Mouse (Mus musculus) MEL (cell line): Measurements from ENCODE around the gene Crebzf. TPM values are rescaled to one million over a fixed set of nuclear protein-coding genes. Genes with fewer than 3 reads are reported as not detected.

ENCODE experiments used
- DNase-seq: peaks from one replicate; pipeline ENCODE4 v3.0.0; 2011; ENCODE audit warnings: low read depth, low spot score
- H3K27ac ChIP-seq: 2 replicates; pipeline ENCODE4 v1.5.1; 2012; ENCODE audit warnings: low read depth, mild to moderate bottlenecking, control low read depth, low read length, moderate library complexity; ENCODE audit not compliant: control insufficient read depth
- H3K27me3 ChIP-seq, 2 experiments: fragments of 150-350 bp in 1 of 2; sonication (generic) in 1 of 2; 2 replicates each; pipeline ENCODE4 v1.6.1; 2012; ENCODE audit warnings: low read length in 2 of 2, mild to moderate bottlenecking in 2 of 2, improper control_type of control experiment in 1 of 2, moderate library complexity in 1 of 2; ENCODE audit not compliant: insufficient read depth in 2 of 2, control insufficient read depth in 1 of 2
- H3K36me3 ChIP-seq, 2 experiments: 2 replicates each; pipeline ENCODE4 v1.6.1; 2012 to 2014; ENCODE audit warnings: low read length in 2 of 2, improper control_type of control experiment in 1 of 2, inconsistent platforms in 1 of 2, mild to moderate bottlenecking in 1 of 2; ENCODE audit not compliant: insufficient read depth in 2 of 2, control insufficient read depth in 1 of 2
- H3K4me1 ChIP-seq, 2 experiments: fragments of 150-350 bp in 1 of 2; sonication (generic) in 1 of 2; 2 replicates each; pipeline ENCODE4 v1.6.1; 2012; ENCODE audit warnings: low read length in 2 of 2, improper control_type of control experiment in 1 of 2, mild to moderate bottlenecking in 1 of 2; ENCODE audit not compliant: insufficient read depth in 2 of 2, control insufficient read depth in 1 of 2
- H3K4me3 ChIP-seq, 2 experiments: fragments of 150-350 bp in 1 of 2; sonication (generic) in 1 of 2; 2 replicates each; pipeline ENCODE4 v1.5.1; 2012; ENCODE audit warnings: low read depth in 2 of 2, low read length in 2 of 2, mild to moderate bottlenecking in 2 of 2, moderate library complexity in 2 of 2, control low read depth in 1 of 2, improper control_type of control experiment in 1 of 2; ENCODE audit not compliant: control insufficient read depth in 1 of 2, insufficient read depth in 1 of 2
- H3K79me2 ChIP-seq: 2 replicates; pipeline ENCODE4 v1.6.1; 2012; ENCODE audit warnings: mild to moderate bottlenecking, low read length, moderate library complexity; ENCODE audit not compliant: control insufficient read depth, poor library complexity, insufficient read depth
- H3K9ac ChIP-seq: 2 replicates; pipeline ENCODE4 v1.6.1; 2012; ENCODE audit warnings: low read depth, mild to moderate bottlenecking, control low read depth, low read length, moderate library complexity; ENCODE audit not compliant: control insufficient read depth, poor library complexity, severe bottlenecking
- H3K9me3 ChIP-seq: fragments of 150-350 bp; sonication (generic); replicated peaks from 2 replicates; pipeline ENCODE4 v1.6.1; 2012; ENCODE audit warnings: mild to moderate bottlenecking, low read length, improper control_type of control experiment, moderate library complexity; ENCODE audit not compliant: insufficient read depth
- BHLHE40 ChIP-seq: IDR thresholded peaks from 2 replicates; pipeline ENCODE4 v1.6.1; 2012; ENCODE audit warnings: low read depth, mild to moderate bottlenecking, inconsistent platforms, low read length, improper control_type of control experiment, borderline replicate concordance
- CHD1 ChIP-seq: IDR thresholded peaks from 2 replicates; pipeline ENCODE4 v1.6.1; 2012; ENCODE audit warnings: low read depth, mild to moderate bottlenecking, inconsistent platforms, low read length, improper control_type of control experiment
- CHD2 ChIP-seq: IDR thresholded peaks from 2 replicates; pipeline ENCODE4 v1.6.1; 2011; ENCODE audit warnings: low read length, improper control_type of control experiment
- CTCF ChIP-seq, 3 experiments: IDR thresholded peaks in 2 of 3; conservative IDR thresholded peaks in 1 of 3; 2 replicates each; pipeline ENCODE4 v1.5.1; 2011 to 2012; ENCODE audit warnings: low read length in 3 of 3, low read depth in 2 of 3, mild to moderate bottlenecking in 2 of 3, improper control_type of control experiment in 1 of 3, inconsistent platforms in 1 of 3, mixed read lengths in 1 of 3, moderate library complexity in 1 of 3; ENCODE audit not compliant: control insufficient read depth in 1 of 3, insufficient read depth in 1 of 3, poor library complexity in 1 of 3, severe bottlenecking in 1 of 3
- ELF1 ChIP-seq: IDR thresholded peaks from 2 replicates; pipeline ENCODE4 v1.6.1; 2014; ENCODE audit warnings: low read depth, mild to moderate bottlenecking, inconsistent platforms, low read length, improper control_type of control experiment, moderate library complexity
- EP300 ChIP-seq, 2 experiments: IDR thresholded peaks; 2 replicates each; pipeline ENCODE4 v1.6.1; 2011; ENCODE audit warnings: improper control_type of control experiment in 2 of 2, low read length in 2 of 2, low read depth in 1 of 2, mild to moderate bottlenecking in 1 of 2
- ETS1 ChIP-seq: IDR thresholded peaks from 2 replicates; pipeline ENCODE4 v1.6.1; 2012; ENCODE audit warnings: low read depth, mild to moderate bottlenecking, inconsistent platforms, low read length, improper control_type of control experiment, moderate library complexity
- GATA1 ChIP-seq: IDR thresholded peaks from 2 replicates; pipeline ENCODE4 v1.6.1; 2011; ENCODE audit warnings: low read depth, low read length, improper control_type of control experiment
- HCFC1 ChIP-seq: IDR thresholded peaks from 2 replicates; pipeline ENCODE4 v1.6.1; 2012; ENCODE audit warnings: low read depth, mild to moderate bottlenecking, inconsistent platforms, low read length, improper control_type of control experiment, moderate library complexity
- JUND ChIP-seq: IDR thresholded peaks from 2 replicates; pipeline ENCODE4 v1.6.1; 2011; ENCODE audit warnings: low read depth, mild to moderate bottlenecking, improper control_type of control experiment, low read length
- KAT2A ChIP-seq: conservative IDR thresholded peaks from 2 replicates; pipeline ENCODE4 v1.6.1; 2012; ENCODE audit warnings: low read depth, low read length, improper control_type of control experiment, inconsistent platforms
- MAX ChIP-seq: IDR thresholded peaks from 2 replicates; pipeline ENCODE4 v1.6.1; 2011; ENCODE audit warnings: low read length, improper control_type of control experiment
- MAZ ChIP-seq: IDR thresholded peaks from 2 replicates; pipeline ENCODE4 v1.6.1; 2012; ENCODE audit warnings: low read depth, mild to moderate bottlenecking, inconsistent platforms, low read length, improper control_type of control experiment
- MEF2A ChIP-seq: IDR thresholded peaks from 2 replicates; pipeline ENCODE4 v1.6.1; 2014; ENCODE audit warnings: low read depth, mild to moderate bottlenecking, inconsistent platforms, low read length, improper control_type of control experiment; ENCODE audit not compliant: poor library complexity, insufficient replicate concordance, severe bottlenecking; ENCODE audit errors: extremely low read depth
- MXI1 ChIP-seq: IDR thresholded peaks from 2 replicates; pipeline ENCODE4 v1.6.1; 2011; ENCODE audit warnings: mild to moderate bottlenecking, low read depth, low read length, improper control_type of control experiment
- MYB ChIP-seq: IDR thresholded peaks from 2 replicates; pipeline ENCODE4 v1.6.1; 2011; ENCODE audit warnings: mild to moderate bottlenecking, low read depth, low read length, improper control_type of control experiment
- NELFE ChIP-seq: IDR thresholded peaks from 2 replicates; pipeline ENCODE4 v1.6.1; 2011; ENCODE audit warnings: low read depth, low read length, improper control_type of control experiment
- NRF1 ChIP-seq: IDR thresholded peaks from 2 replicates; pipeline ENCODE4 v1.6.1; 2014; ENCODE audit warnings: low read depth, mild to moderate bottlenecking, inconsistent platforms, low read length, improper control_type of control experiment, moderate library complexity; ENCODE audit not compliant: poor library complexity, insufficient read depth, severe bottlenecking
- POLR2A ChIP-seq, 2 experiments: IDR thresholded peaks; 2 replicates each; pipeline ENCODE4 v1.6.1; 2011 to 2012; ENCODE audit warnings: low read length in 2 of 2, mild to moderate bottlenecking in 2 of 2, control low read depth in 1 of 2, improper control_type of control experiment in 1 of 2, low read depth in 1 of 2, moderate library complexity in 1 of 2; ENCODE audit not compliant: control insufficient read depth in 1 of 2, insufficient read depth in 1 of 2, poor library complexity in 1 of 2
- POLR2AphosphoS2 ChIP-seq: IDR thresholded peaks from 2 replicates; pipeline ENCODE4 v1.6.1; 2011; ENCODE audit warnings: low read length, improper control_type of control experiment
- POLR2AphosphoS5 ChIP-seq: IDR thresholded peaks from 2 replicates; pipeline ENCODE4 v1.6.1; 2012; ENCODE audit warnings: low read depth, borderline replicate concordance, mild to moderate bottlenecking, inconsistent platforms, low read length, moderate library complexity, mixed read lengths
- RAD21 ChIP-seq: IDR thresholded peaks from 2 replicates; pipeline ENCODE4 v1.6.1; 2011; ENCODE audit warnings: mild to moderate bottlenecking, low read depth, low read length, improper control_type of control experiment
- SIN3A ChIP-seq: IDR thresholded peaks from 2 replicates; pipeline ENCODE4 v1.6.1; 2012; ENCODE audit warnings: low read length, improper control_type of control experiment, inconsistent platforms
- SMC3 ChIP-seq: IDR thresholded peaks from 2 replicates; pipeline ENCODE4 v1.6.1; 2011; ENCODE audit warnings: low read depth, low read length, improper control_type of control experiment
- TAL1 ChIP-seq: IDR thresholded peaks from 2 replicates; pipeline ENCODE4 v1.6.1; 2012; ENCODE audit warnings: mild to moderate bottlenecking, inconsistent platforms, low read length, moderate library complexity, mixed read lengths
- TBP ChIP-seq: IDR thresholded peaks from 2 replicates; pipeline ENCODE4 v1.8.0; 2011; ENCODE audit warnings: low read depth, low read length, improper control_type of control experiment
- TCF12 ChIP-seq: IDR thresholded peaks from 2 replicates; pipeline ENCODE4 v1.6.1; 2014; ENCODE audit warnings: low read depth, mild to moderate bottlenecking, inconsistent platforms, low read length, improper control_type of control experiment, moderate library complexity
- UBTF ChIP-seq: IDR thresholded peaks from 2 replicates; pipeline ENCODE4 v1.6.1; 2012; ENCODE audit warnings: low read depth, mild to moderate bottlenecking, inconsistent platforms, low read length, improper control_type of control experiment, moderate library complexity, borderline replicate concordance; ENCODE audit not compliant: insufficient read depth
- USF1 ChIP-seq: IDR thresholded peaks from 2 replicates; pipeline ENCODE4 v1.6.1; 2014; ENCODE audit warnings: low read depth, mild to moderate bottlenecking, inconsistent platforms, low read length, improper control_type of control experiment, moderate library complexity
- USF2 ChIP-seq, 2 experiments: IDR thresholded peaks; 2 replicates each; pipeline ENCODE4 v1.6.1; 2011 to 2012; ENCODE audit warnings: improper control_type of control experiment in 2 of 2, low read length in 2 of 2, borderline replicate concordance in 1 of 2, inconsistent platforms in 1 of 2, low read depth in 1 of 2, mild to moderate bottlenecking in 1 of 2; ENCODE audit not compliant: insufficient read depth in 1 of 2
- ZC3H11A ChIP-seq: IDR thresholded peaks from 2 replicates; pipeline ENCODE4 v1.6.1; 2012; ENCODE audit warnings: low read depth, mild to moderate bottlenecking, inconsistent platforms, low read length, improper control_type of control experiment
- ZKSCAN1 ChIP-seq: IDR thresholded peaks from 2 replicates; pipeline ENCODE4 v1.6.1; 2012; ENCODE audit warnings: low read depth, mild to moderate bottlenecking, inconsistent platforms, low read length, improper control_type of control experiment, moderate library complexity
- ZMIZ1 ChIP-seq: IDR thresholded peaks from 2 replicates; pipeline ENCODE4 v1.6.1; 2012; ENCODE audit warnings: low read depth, mild to moderate bottlenecking, inconsistent platforms, low read length, improper control_type of control experiment, moderate library complexity
- polyA plus RNA-seq, 2 experiments: library from polyadenylated mRNA; stranded (reverse) in 1 of 2; unstranded in 1 of 2; fragments of >175 nt in 1 of 2; fragments of >200 nt in 1 of 2; gene quantifications; 2 replicates each; pipeline versions ENCODE4 v1.2.1 to v1.2.4; 2012; ENCODE audit warnings: low replicate concordance in 2 of 2, low read depth in 1 of 2; ENCODE audit not compliant: insufficient read length in 2 of 2, insufficient read depth in 1 of 2, missing spikeins in 1 of 2
- total RNA-seq: library from RNA; depleted of rRNA; stranded (reverse); fragments of 300-350 nt; gene quantifications from 2 replicates; pipeline ENCODE4 v1.2.3, GENCODE M21; 2012; rRNA removed

Gene Crebzf
- total RNA-seq (54.6 and 63.3 TPM in 2 replicates), polyA plus RNA-seq (100 to 1,000 TPM in 1 of 2 experiments, 10 to 100 TPM in 1; 78.9 to 152 TPM)

DNA sequence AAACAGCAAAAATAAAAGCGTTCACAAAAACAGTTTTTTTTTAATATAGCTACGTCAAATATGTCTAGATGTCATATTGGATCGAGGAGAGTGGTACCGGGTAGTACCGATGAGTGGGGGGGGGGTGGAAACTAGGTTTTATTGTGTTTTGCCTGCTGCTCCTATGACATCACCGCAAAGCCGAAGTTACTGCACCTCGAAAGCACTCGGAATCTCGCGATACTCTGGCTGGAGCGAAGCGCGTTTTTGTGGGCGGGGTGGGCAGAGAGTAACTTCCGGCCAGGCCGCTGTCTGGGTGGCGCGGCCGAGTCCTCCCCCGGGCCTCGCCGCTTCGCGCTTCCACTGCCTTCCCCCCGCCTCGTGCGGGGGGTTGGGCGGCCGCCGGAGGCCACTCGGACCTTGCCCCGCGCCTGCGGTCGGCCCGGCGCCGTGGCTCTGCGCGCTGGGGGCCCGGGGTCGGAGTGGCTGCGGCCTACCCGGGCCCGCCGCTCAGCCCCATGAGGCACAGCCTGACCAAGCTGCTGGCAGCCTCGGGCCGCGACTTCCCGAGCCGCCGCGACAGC is at the start of gene Crebzf:
Crebzf (plus strand) TSS at position 212 of the 563 bp plus-strand sequence.
- H3K79me2 ChIP-seq = peaks cover 32% of the 10 kb centered on the region
- DNase-seq = peak; percentile 97
- H3K9ac ChIP-seq = peak within 1 kb of the TSS; percentile 99
- H3K9me3 ChIP-seq = no peaks in the 10 kb centered on the region
- peaks cover 16% of the 10 kb centered on the region in 2 experiments for H3K36me3 ChIP-seq
- peak within 1 kb of the TSS; percentile 95 to 100 for H3K4me3 ChIP-seq
- peak within 1 kb of the TSS; percentile 81 for H3K27ac ChIP-seq
- peaks cover 4 to 5% of the 10 kb centered on the region in 2 experiments; a peak in 3 of 4 replicates for H3K4me1 ChIP-seq
- TF ChIP-seq EP300 (IDR thresholded peaks at IDR 0.05; ENCODE audit: low read depth in 1 of 2, low read length in 2 of 2) (no peak), POLR2AphosphoS2 (peak; percentile 81), USF2 (IDR thresholded peaks at IDR 0.05; ENCODE audit: borderline replicate concordance in 1 of 2, insufficient read depth in 1 of 2, low read depth in 1 of 2, low read length in 2 of 2) (no peak), CHD2 (peak; percentile 99), ZMIZ1 (no peak; the same call in 1 of the 2 replicates), JUND (no peak), TAL1 (no peak), MAZ (0 out of 2 replicates have a peak, but pooled peaks have one; percentile 56), GATA1 (no peak), UBTF (0 out of 2 replicates have a peak, but pooled peaks have one; percentile 11), MEF2A (no peak), MXI1 (peak; percentile 33; the same call in 1 of the 2 replicates), CHD1 (no peak), CTCF (IDR thresholded peaks at IDR 0.05 in 2 of 3, conservative IDR thresholded peaks at IDR 0.05 in 1 of 3; ENCODE audit: control insufficient read depth in 1 of 3, insufficient read depth in 1 of 3, low read depth in 2 of 3, low read length in 3 of 3, poor library complexity in 1 of 3, severe bottlenecking in 1 of 3) (no peak), ETS1 (peak; percentile 71; the same call in 1 of the 2 replicates), ELF1 (0 out of 2 replicates have a peak, but pooled peaks have one; percentile 38), ZC3H11A (no peak), USF1 (no peak), NRF1 (no peak), TBP (peak; percentile 92), NELFE (peak; percentile 92), BHLHE40 (no peak), ZKSCAN1 (no peak), POLR2A (IDR thresholded peaks at IDR 0.05; ENCODE audit: control insufficient read depth in 1 of 2, insufficient read depth in 1 of 2, low read depth in 1 of 2, low read length in 2 of 2, poor library complexity in 1 of 2) (peak; percentile 89 to 95), RAD21 (no peak), MAX (no peak), POLR2AphosphoS5 (no peak), MYB (no peak), TCF12 (peak; percentile 67), SMC3 (no peak), HCFC1 (peak; percentile 82), KAT2A (no peak; the same call in 1 of the 2 replicates), SIN3A (peak; percentile 81; the same call in 1 of the 2 replicates)
- TF ChIP-seq, all 39 proteins: peak for 13
- no peaks in the 10 kb centered on the region for H3K27me3 ChIP-seq
